Mouse (Mus musculus) forebrain, embryonic 15.5 days (tissue): Measurements from ENCODE around the gene Pfas. TPM values are rescaled to one million over a fixed set of nuclear protein-coding genes. Genes with fewer than 3 reads are reported as not detected.
"Not testable (repeated sequence)": the region's sequence is repeated elsewhere in the genome, so short reads cannot be mapped to it uniquely, and the experiment has no call there.

Source experiments
- ATAC-seq: fragments of 200-750 bp; cut with Nextera tagmentation; replicated peaks from 2 replicates; pipeline ENCODE4 v1.8.0; 2017; ENCODE audit warnings: mild to moderate bottlenecking, moderate TSS enrichment, moderate library complexity
- H3K27ac ChIP-seq: fragments of 300-500 bp; sonication (generic); replicated peaks from 2 replicates; pipeline ENCODE4 v1.5.1; 2015; ENCODE audit warnings: mild to moderate bottlenecking, inconsistent platforms
- H3K27me3 ChIP-seq: fragments of 300-500 bp; sonication (generic); 2 replicates; pipeline ENCODE4 v1.6.1; 2015; ENCODE audit warnings: inconsistent platforms
- H3K36me3 ChIP-seq: fragments of 300-500 bp; sonication (generic); 2 replicates; pipeline ENCODE4 v1.6.1; 2015; ENCODE audit warnings: mild to moderate bottlenecking, inconsistent platforms
- H3K4me1 ChIP-seq: fragments of 300-500 bp; sonication (generic); 2 replicates; pipeline ENCODE4 v1.6.1; 2015; ENCODE audit warnings: inconsistent platforms
- H3K4me2 ChIP-seq: fragments of 300-500 bp; sonication (generic); replicated peaks from 2 replicates; pipeline ENCODE4 v1.6.1; 2015; ENCODE audit warnings: mild to moderate bottlenecking, inconsistent platforms
- H3K4me3 ChIP-seq: fragments of 300-500 bp; sonication (generic); 2 replicates; pipeline ENCODE4 v1.5.1; 2015; ENCODE audit warnings: mild to moderate bottlenecking, inconsistent platforms
- H3K9ac ChIP-seq: fragments of 300-500 bp; sonication (generic); replicated peaks from 2 replicates; pipeline ENCODE4 v1.6.1; 2015; ENCODE audit warnings: mild to moderate bottlenecking, inconsistent platforms
- H3K9me3 ChIP-seq: fragments of 300-500 bp; sonication (generic); 2 replicates; pipeline ENCODE4 v1.6.1; 2016; ENCODE audit warnings: inconsistent platforms
- WGBS: fragments of 180-500 bp; shearing (Covaris S2); methylation state at CpG from one replicate; pipeline ENCODE4 v1.1.7; 2015; ENCODE audit warnings: mixed read lengths; 5-methylcytosine and 5-hydroxymethylcytosine counted together
- polyA plus RNA-seq: library from polyadenylated mRNA; unstranded; fragments of >200 nt; fragmentation: Nextera tagmentation; extraction: Ambion mirVana; gene quantifications from 2 replicates; pipeline ENCODE4 v1.2.1, GENCODE M21; 2015

The Pfas gene
- polyA plus RNA-seq, 1 experiment from 2014 or later, result 22.5 TPM

DNA sequence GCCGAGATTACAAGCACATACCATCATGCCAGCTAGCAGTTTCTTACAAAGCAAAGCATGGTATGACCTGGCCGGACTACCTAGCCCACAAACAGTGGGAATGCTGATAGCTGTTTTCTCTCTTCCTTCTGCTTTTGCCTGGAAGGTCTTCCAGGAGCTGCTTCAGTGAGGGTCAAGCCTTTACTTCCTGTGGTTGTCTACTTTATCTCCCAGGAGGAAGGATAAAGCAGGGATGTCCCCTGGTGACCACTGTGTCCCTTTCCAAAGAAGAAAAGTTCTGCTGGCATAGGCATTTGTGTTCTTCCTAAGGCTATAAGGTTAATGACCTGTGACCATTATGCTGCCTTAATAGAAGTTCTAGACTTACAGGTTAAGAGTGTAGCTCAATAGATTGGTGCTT lies 44.9 kb downstream of the Pfas start:
- Histone ChIP-seq H3K9me3 (no peaks in the 10 kb centered on the region), H3K27me3 (no peaks in the 10 kb centered on the region), H3K9ac (no peak overlapping the region), H3K4me3 (no peak overlapping the region), H3K4me2 (no peak overlapping the region), H3K4me1 (peaks cover 10% of the 10 kb centered on the region), H3K36me3 (no peaks in the 10 kb centered on the region), H3K27ac (no peak overlapping the region)
- WGBS, result 90% methylated on average over 2 of the region's 2 CpGs
- no peak for ATAC-seq

GRCm38 (mm10) chr11:68962159-68962558 lies 46.1 kb downstream of the Pfas start:
- not testable (repeated sequence) for H3K27ac ChIP-seq, H3K36me3 ChIP-seq, H3K27me3 ChIP-seq, H3K4me3 ChIP-seq, H3K4me2 ChIP-seq, H3K9ac ChIP-seq, H3K4me1 ChIP-seq, ATAC-seq, H3K9me3 ChIP-seq
- WGBS, result 20% methylated on average over 11 of the region's 11 CpGs

- Histone ChIP-seq H3K9me3 (no peaks in the 10 kb centered on the region), H3K4me1 (no peaks in the 10 kb centered on the region), H3K9ac (no peak overlapping the region), H3K27ac (no peak overlapping the region), H3K4me3 (no peak overlapping the region), H3K4me2 (no peak overlapping the region), H3K27me3 (peaks cover 2% of the 10 kb centered on the region; the same call in 1 of the 2 replicates), H3K36me3 (no peaks in the 10 kb centered on the region)
- ATAC-seq, result no peak
- 83% methylated on average over 3 of the region's 3 CpGs for WGBS
Observed at GRCm38 (mm10) chr11:68961596-68961995, 46.7 kb downstream of the Pfas start.

- ATAC-seq, result no peak
- Histone ChIP-seq H3K9me3 (no peaks in the 10 kb centered on the region), H3K4me2 (no peak overlapping the region), H3K4me1 (peaks cover 17% of the 10 kb centered on the region), H3K4me3 (no peak overlapping the region), H3K36me3 (no peaks in the 10 kb centered on the region), H3K27me3 (peaks cover 7% of the 10 kb centered on the region; the same call in 1 of the 2 replicates), H3K27ac (no peak overlapping the region), H3K9ac (no peak overlapping the region)
- 92% methylated on average over 1 of the region's 1 CpGs for WGBS
Observed at GRCm38 (mm10) chr11:68957971-68958370, 50.3 kb downstream of the Pfas start.

DNA sequence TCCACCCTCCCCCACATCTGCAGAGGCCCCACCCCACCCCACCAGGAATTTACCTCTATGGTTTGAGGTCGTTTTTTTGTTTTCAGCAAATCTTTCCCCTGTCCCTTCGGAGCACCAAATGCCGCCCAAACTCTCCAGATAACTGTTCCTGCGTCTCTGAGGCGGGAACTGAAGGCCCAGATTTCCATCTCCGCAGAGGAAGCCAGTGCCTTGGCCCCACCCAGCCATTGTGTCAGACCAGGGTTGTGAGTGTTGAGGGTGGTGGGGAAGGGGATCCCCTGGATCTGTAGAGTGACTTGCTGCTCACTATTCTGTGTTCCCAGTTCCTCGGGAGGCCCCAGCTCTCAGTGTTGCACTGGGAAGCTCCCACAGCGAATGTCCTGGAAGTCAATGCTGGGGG lies 51.0 kb downstream of the Pfas start, which contains the start of gene Arhgef15:
Gene Arhgef15 (minus strand): TSS at position 173 of the 400 bp plus-strand sequence.
- Histone ChIP-seq H3K4me3 (no peak within 1 kb of the TSS), H3K9ac (no peak within 1 kb of the TSS), H3K4me2 (no peak within 1 kb of the TSS), H3K4me1 (peaks cover 17% of the 10 kb centered on the region), H3K27ac (no peak within 1 kb of the TSS), H3K9me3 (no peaks in the 10 kb centered on the region), H3K36me3 (no peaks in the 10 kb centered on the region), H3K27me3 (peaks cover 8% of the 10 kb centered on the region; the same call in 1 of the 2 replicates)
- WGBS, result 37% methylated on average over 8 of the region's 8 CpGs
- ATAC-seq, result no peak

DNA sequence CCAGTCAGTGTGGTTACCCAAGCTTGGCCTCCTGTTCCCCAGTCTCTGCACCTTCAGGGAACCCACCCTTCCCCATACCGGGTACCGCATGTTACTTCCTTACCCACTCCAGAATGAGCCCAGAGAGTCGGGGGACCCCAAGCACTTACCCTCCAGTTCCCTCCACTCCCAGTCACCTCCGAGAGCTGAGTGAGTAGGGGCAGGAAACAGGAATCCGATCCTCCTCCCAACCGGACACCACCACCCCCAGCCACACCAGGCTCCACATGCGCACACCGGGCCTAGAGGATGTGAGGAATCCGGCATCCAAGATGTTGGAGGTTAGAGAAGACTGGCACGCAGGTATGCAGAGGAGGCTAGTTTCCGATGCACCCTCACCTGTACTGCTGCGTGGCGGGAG lies 51.6 kb downstream of the Pfas start:
- Histone ChIP-seq H3K4me2 (no peak overlapping the region), H3K4me3 (no peak overlapping the region), H3K9ac (no peak overlapping the region), H3K36me3 (no peaks in the 10 kb centered on the region), H3K4me1 (peaks cover 17% of the 10 kb centered on the region), H3K9me3 (no peaks in the 10 kb centered on the region), H3K27me3 (peaks cover 8% of the 10 kb centered on the region; the same call in 1 of the 2 replicates), H3K27ac (no peak overlapping the region)
- no peak for ATAC-seq
- 34% methylated on average over 13 of the region's 13 CpGs for WGBS

GRCm38 (mm10) chr11:68956107-68956506 lies 52.2 kb downstream of the Pfas start:
- Histone ChIP-seq H3K4me1 (peaks cover 17% of the 10 kb centered on the region), H3K27ac (no peak overlapping the region), H3K9me3 (no peaks in the 10 kb centered on the region), H3K9ac (no peak overlapping the region), H3K36me3 (no peaks in the 10 kb centered on the region), H3K27me3 (peaks cover 8% of the 10 kb centered on the region; the same call in 1 of the 2 replicates), H3K4me2 (no peak overlapping the region), H3K4me3 (no peak overlapping the region)
- ATAC-seq, result no peak
- 58% methylated on average over 3 of the region's 3 CpGs for WGBS

- Histone ChIP-seq H3K4me2 (peak overlapping the region; percentile 61), H3K9ac (no peak overlapping the region), H3K9me3 (no peaks in the 10 kb centered on the region), H3K4me1 (peaks cover 17% of the 10 kb centered on the region), H3K27me3 (peaks cover 8% of the 10 kb centered on the region; the same call in 1 of the 2 replicates), H3K4me3 (peak overlapping the region; percentile 41; the same call in 1 of the 2 replicates), H3K36me3 (no peaks in the 10 kb centered on the region), H3K27ac (no peak overlapping the region)
- ATAC-seq, result no peak
- WGBS, result 69% methylated on average over 5 of the region's 5 CpGs
Observed at GRCm38 (mm10) chr11:68955473-68955872, 52.8 kb downstream of the Pfas start.

GRCm38 (mm10) chr11:68954408-68954807 lies 53.9 kb downstream of the Pfas start:
- peaks cover 17% of the 10 kb centered on the region for H3K4me1 ChIP-seq
- ATAC-seq, result no peak
- no peaks in the 10 kb centered on the region for H3K36me3 ChIP-seq
- peak overlapping the region; percentile 41 for H3K4me3 ChIP-seq
- H3K27ac ChIP-seq, result no peak overlapping the region
- under 1% methylated on average over 17 of the region's 17 CpGs for WGBS
- peak overlapping the region; percentile 61 for H3K4me2 ChIP-seq
- H3K9me3 ChIP-seq, result no peaks in the 10 kb centered on the region
- peak overlapping the region; percentile 51 for H3K9ac ChIP-seq
- H3K27me3 ChIP-seq, result peaks cover 8% of the 10 kb centered on the region; the same call in 1 of the 2 replicates

DNA sequence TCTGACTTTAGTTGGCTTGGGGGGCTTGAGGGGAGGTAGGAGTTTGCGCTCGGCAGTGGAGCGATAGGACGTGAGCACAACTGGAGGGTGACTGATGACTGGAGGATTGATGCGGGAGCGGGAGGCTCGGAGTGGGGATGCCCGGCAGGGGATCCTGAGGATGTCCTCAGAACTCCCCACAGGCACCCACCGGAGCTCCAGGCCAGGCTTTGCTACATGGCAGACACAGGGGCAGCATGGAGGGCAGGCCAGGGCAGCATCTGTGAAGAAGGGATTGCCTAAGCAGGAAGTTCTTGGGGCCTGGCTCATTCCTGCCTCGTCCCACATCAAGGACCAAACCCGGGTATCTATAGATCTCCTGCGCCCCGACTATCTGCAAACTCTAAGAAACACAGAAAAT lies 54.4 kb downstream of the Pfas start:
- Histone ChIP-seq H3K27me3 (peaks cover 8% of the 10 kb centered on the region; the same call in 1 of the 2 replicates), H3K36me3 (no peaks in the 10 kb centered on the region), H3K4me3 (peak overlapping the region; percentile 41), H3K4me1 (peaks cover 17% of the 10 kb centered on the region), H3K27ac (no peak overlapping the region), H3K9ac (peak overlapping the region; percentile 51), H3K4me2 (peak overlapping the region; percentile 61), H3K9me3 (no peaks in the 10 kb centered on the region)
- no peak for ATAC-seq
- 20% methylated on average over 13 of the region's 13 CpGs for WGBS

- 9% methylated on average over 12 of the region's 12 CpGs for whole genome bisulfite sequencing
- H3K27ac ChIP-seq, result peak overlapping the region; percentile 47
- H3K4me3 ChIP-seq, result peak overlapping the region; percentile 32
- H3K36me3 ChIP-seq, result no peaks in the 10 kb centered on the region
- ATAC-seq, result peak; percentile 72; the same call in 1 of the 2 replicates
- peak overlapping the region; percentile 32 for H3K4me2 ChIP-seq
- peak overlapping the region; percentile 8; the same call in 1 of the 2 replicates for H3K9ac ChIP-seq
- no peaks in the 10 kb centered on the region for H3K4me1 ChIP-seq
- H3K9me3 ChIP-seq, result no peaks in the 10 kb centered on the region
- H3K27me3 ChIP-seq, result no peaks in the 10 kb centered on the region
Observed at GRCm38 (mm10) chr11:68947542-68947993, 60.7 kb downstream of the Pfas start.

DNA sequence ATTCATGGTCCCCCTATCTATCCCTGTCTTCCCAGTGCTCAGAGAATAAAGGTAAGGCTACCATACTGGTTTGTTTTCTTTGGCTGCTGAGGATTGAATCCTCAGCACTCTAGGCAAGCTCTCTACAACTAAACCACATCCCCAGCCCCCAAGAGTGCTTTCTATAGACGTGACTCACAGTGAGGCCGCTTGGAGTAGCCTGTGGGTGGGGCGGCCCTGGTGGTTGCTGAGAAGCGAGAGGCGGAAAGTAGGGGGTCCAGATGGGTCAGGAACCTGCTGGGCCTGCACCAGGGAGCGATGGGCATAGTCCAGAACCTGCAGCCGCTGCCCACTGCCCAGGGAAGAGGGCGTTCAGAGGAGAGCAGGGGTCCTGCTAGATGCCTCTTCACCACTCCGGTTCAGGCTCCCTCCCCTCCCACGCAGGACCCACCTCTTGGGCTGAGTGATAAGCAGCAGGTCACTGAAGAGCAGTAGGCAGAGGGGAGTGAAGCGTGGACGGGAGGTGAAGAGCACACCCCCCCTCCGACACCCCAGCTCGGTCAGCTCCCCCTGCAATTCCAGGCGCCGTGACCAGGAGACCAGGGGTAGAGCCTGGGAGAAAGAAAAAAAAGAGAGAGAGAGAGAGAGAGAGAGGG lies 61.3 kb downstream of the Pfas start:
- Histone ChIP-seq H3K4me2 (peak overlapping the region; percentile 32), H3K27ac (no peak overlapping the region; the same call in 1 of the 2 replicates), H3K36me3 (no peaks in the 10 kb centered on the region), H3K27me3 (no peaks in the 10 kb centered on the region), H3K9ac (peak overlapping the region; percentile 28; the same call in 1 of the 2 replicates), H3K4me1 (no peaks in the 10 kb centered on the region), H3K9me3 (no peaks in the 10 kb centered on the region), H3K4me3 (peak overlapping the region; percentile 32)
- 15% methylated on average over 16 of the region's 16 CpGs for WGBS
- 0 out of 2 replicates have a peak, but pooled peaks have one; percentile 35 for ATAC-seq
